Mouse (Mus musculus): Measurements from ENCODE around the gene Pycard.
"Not testable (repeated sequence)": the region's sequence is repeated elsewhere in the genome, so short reads cannot be mapped to it uniquely, and the experiment has no call there.

Pycard gene

DNA sequence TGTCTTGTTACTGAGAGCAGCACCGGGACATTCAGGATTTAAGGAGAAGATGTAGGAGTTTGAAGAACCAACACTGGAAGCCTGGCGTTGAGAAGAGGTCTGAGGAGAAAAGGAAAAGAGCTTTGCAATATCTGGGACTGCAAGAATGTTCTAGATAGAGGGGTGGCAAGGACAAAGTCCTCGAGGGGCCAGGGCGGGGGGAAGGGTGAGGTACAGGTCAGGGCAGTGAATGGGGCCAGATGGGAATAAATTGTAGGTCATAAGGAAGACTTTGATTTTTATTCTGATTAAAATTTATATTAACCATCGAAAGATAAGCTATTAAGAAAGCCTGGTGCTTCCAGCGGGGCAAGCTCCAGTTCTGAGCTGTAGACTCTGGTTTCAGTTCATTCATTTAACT, 9.4 kb upstream of the Pycard start:
- no peak for DNase-seq

- no peak for DNase-seq
These were observed 6.6 kb upstream of the Pycard start for GRCm38 (mm10) chr7:128000068-128000950.

- DNase-seq = no peak
These were observed 5.8 kb upstream of the Pycard start for GRCm38 (mm10) chr7:127999436-127999835.

- no peak for DNase-seq
These were observed 953 bp downstream of the Pycard start for GRCm38 (mm10) chr7:127992488-127993340.

DNA sequence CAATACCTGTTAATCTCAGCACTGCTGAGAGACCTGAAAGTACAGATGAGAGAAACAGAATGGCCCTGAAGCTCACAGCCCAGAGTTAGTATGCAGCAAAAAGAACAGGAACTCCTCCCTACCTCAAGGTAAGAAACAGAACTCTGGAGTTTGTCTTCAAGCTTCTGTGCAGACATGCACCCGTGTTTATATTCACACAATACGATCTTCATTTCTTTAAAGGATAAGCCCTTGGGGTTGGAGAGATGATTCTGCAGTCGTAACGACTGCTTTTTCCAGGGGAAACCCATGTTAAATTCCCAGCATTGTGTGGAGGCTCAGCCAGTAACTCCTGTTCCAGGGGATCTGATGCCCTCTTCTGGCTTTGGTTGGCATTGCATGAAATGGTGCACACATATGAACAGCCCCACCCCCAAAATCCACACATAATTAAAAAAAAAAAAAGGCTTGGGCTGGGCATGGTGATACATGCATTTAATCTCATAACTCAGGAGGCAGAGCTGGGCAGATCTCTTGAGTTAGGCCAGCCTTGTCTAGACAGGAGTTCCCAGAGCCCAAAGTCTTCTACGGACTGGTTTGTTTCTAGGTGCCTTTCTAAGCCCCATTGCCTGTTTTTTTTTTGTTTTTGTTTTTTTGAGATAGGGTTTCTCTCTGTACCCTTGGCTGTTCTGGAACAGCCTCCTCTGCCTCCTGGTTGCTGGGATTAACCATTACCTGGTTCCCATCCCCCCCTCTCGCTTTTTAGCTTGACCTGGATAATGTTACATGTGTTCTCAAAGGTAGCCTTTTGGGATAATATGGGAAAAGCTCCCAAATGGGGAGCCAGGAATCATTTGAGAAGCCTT, 1.8 kb downstream of the Pycard start:
- peak; percentile 52 to 81 for DNase-seq

DNA sequence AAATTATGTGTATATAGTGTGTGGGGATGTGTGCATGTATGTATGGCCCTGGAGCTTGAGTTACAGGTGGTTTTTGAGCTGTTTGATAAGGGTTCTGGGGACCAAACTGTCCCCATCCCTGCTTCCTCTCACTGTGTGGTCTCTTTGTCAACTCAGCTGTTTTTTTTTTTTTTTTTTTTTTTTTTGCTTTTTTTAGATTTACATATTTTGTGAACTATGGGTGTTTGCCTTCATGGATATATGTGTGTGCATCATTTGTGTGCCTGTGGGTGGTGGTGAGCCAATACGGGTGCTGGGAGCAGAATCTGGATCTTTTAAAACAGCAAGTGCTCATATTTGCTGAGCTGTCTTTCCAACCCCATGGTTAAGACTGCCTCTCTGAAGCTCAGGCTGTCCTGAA, 4.8 kb downstream of the Pycard start:
- DNase-seq = no peak

GRCm38 (mm10) chr7:127980606-127981005, 13.1 kb downstream of the Pycard start:
- no peak for DNase-seq

DNA sequence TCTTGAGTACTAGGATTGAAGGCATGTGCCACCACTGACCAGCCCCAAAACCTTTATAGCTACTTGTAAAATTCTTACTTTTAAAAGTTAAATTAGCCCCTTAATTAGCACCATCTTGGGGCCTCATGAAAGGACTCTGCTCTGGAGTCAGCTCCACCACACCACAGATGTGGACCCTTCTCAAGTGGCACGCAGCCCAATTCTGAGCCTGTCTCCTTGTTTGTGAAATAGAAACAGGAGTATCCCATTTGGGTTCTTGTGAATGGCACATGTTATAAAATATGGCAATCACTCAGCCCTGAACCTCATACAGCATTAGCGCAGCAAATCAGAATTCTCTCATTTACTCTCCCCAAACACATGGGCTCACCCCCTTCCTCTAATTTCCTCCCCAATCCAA, 14.8 kb downstream of the Pycard start:
- no peak for DNase-seq

GRCm38 (mm10) chr7:127974413-127974930, 19.2 kb downstream of the Pycard start:
- DNase-seq = no peak

- DNase-seq = peak; percentile 70 to 75
These were observed 25.5 kb downstream of the Pycard start for GRCm38 (mm10) chr7:127967922-127968828.

- DNase-seq = peak; percentile 90 to 94
These were observed 26.4 kb downstream of the Pycard start, which contains the start of gene Fus for GRCm38 (mm10) chr7:127967004-127967921. Fus (plus strand) TSS chr7:127967457.

DNA sequence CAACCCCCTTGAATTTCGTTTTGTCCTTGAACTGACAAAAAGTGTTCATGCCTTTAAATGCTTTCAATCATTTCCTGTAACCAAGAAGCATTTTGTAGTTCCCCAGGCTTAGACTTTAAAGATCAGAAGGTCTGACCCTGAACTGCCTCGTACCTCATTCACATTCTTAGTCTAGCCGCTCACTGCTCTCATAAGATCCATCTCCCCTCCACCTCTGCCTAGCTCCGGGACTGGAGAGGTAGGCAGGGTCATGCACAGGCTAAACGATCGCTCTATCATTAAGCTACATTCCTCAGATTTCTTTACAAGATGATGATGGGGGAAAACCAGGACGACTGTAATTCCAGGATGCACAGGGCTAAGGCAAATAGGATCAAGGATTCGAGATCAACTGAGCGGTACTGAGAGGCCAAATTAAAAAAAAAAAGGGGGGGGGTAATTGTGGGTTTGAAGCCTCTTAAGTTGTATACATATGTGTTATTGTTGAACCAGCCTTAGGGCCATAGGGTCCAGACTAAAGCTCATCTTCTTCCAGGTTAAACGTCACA, 27.2 kb downstream of the Pycard start:
- DNase-seq = peak; percentile 15

GRCm38 (mm10) chr7:127959364-127959763, 34.3 kb downstream of the Pycard start:
- peak; percentile 40 to 48 for DNase-seq

- DNase-seq = no peak
These were observed 40.6 kb downstream of the Pycard start for GRCm38 (mm10) chr7:127952864-127953581.

- DNase-seq = no peak
These were observed 47.1 kb downstream of the Pycard start, which contains the start of gene Prss36 for GRCm38 (mm10) chr7:127946470-127947023. Prss36 (minus strand) TSS chr7:127946725.

DNA sequence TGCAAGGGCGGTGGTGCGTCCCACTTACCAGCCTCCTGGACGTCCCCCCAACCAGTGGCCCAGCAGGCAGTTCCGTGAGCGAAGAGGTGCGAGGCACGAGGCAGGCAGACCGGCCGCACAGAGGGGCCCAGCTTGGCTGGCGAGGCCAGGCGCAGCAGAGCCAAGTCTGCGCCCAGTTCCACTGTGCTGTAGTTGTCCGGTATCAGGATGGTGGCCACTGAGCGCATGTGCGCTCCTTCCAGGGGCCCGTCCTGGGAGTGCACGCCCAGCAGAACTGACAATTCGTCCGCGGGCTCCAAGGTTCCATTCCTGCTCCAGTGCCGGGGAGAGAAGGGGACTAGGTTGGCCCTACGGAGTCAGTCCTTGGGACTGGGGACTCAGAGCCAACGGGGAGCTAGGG, 49.1 kb downstream of the Pycard start:
- DNase-seq = no peak

DNA sequence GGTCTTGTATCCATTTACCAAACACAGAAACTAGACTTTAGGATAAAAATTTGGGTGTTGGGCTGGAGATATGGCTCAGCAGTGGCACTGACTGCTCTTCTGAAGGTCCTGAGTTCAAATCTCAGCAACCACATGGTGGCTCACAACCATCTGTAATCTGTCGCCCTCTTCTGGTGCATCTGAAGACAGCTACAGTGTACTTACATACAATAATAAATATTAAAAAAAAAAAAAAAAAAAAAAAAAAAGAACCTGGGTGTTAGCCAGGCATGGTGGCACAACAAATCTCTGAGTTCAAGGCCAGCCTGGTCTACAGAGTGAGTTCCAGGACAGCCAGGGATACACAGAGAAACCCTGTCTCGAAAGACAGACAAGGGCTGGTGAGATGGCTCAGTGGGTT, 51.6 kb downstream of the Pycard start:
- not testable (repeated sequence) for DNase-seq

All from kidney, adult 8-10 months (tissue).